Mouse (Mus musculus) embryonic stem cell, embryonic (primary cell): Measurements from ENCODE around the gene F930015N05Rik.

Experiments used
- CTCF ChIA-PET, 4 experiments: fragments of 300-600 bp in 2 of 4; fragments of 350-600 bp in 2 of 4; sonication (Branson Sonifier 250); formaldehyde crosslinking; loops; one replicate each; lab custom pipeline; 2022; ENCODE audit warnings: inconsistent platforms in 2 of 4; lab: Charles Lee
- POLR2A ChIA-PET, 4 experiments: fragments of 300-600 bp in 2 of 4; fragments of 350-600 bp in 2 of 4; sonication (Branson Sonifier 250); formaldehyde crosslinking; loops; one replicate each; lab custom pipeline; 2022; ENCODE audit warnings: antibody characterized with exemption in 4 of 4, inconsistent platforms in 1 of 4; lab: Charles Lee

The F930015N05Rik gene

GRCm38 (mm10) chr11:64400534-64401093 is 35.8 kb downstream of the F930015N05Rik start:
- POLR2A ChIA-PET, result interaction anchor here in 1 of 4 experiments (0.7 kb wide), 1 partner anchor 157 kb away, joined by 3 read pairs; no protein-coding TSS in a partner anchor
- CTCF ChIA-PET, result no interaction called here

GRCm38 (mm10) chr11:64397612-64398011 is 38.8 kb downstream of the F930015N05Rik start:
- ChIA-PET CTCF (no interaction called here), POLR2A (interaction anchor here in 1 of 4 experiments (0.5 kb wide), 1 partner anchor 36 kb away, joined by 3 read pairs; no protein-coding TSS in a partner anchor)

GRCm38 (mm10) chr11:64396949-64397348 is 39.5 kb downstream of the F930015N05Rik start:
- ChIA-PET CTCF (no interaction called here), POLR2A (interaction anchor here in 1 of 4 experiments (0.5 kb wide), 1 partner anchor 36 kb away, joined by 3 read pairs; no protein-coding TSS in a partner anchor)

- ChIA-PET CTCF (no interaction called here), POLR2A (interaction anchor here in 1 of 4 experiments (0.5 kb wide), 1 partner anchor 70 kb away, joined by 3 read pairs; no protein-coding TSS in a partner anchor)
Measured at GRCm38 (mm10) chr11:64396331-64396881, 40.0 kb downstream of the F930015N05Rik start.

GRCm38 (mm10) chr11:64386333-64386732 is 50.1 kb downstream of the F930015N05Rik start:
- POLR2A ChIA-PET, result no interaction called here
- CTCF ChIA-PET, result no interaction called here
